Mouse (Mus musculus): ENCODE measurements around the gene Olfr1191-ps1.
"Not testable (repeated sequence)": the region's sequence is repeated elsewhere in the genome, so short reads cannot be mapped to it uniquely, and the experiment has no call there.

Olfr1191-ps1 gene

DNA sequence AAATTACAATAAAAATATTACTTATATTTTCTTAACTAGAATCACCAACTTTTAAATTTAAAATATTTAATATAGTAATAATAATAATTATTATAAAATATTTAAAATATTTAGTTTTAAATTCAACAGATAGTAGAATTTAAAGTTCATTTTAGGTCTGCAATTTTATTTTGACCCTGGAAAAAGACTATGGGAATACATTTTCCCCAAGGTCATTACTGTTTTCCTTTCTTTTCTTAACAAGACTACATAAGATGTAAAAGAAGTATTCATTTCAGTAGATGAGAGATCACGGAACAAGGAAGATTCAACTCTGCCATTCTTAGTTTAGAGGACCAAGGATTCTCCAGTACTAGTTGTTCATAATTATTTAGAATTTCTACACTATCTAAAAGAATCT is at the start of gene Olfr1191-ps1:
Gene Olfr1191-ps1, plus strand, starts transcription at position 301 of the 400 bp plus-strand sequence.
- in situ Hi-C loops (cut with MseI, MboI), result not testable (repeated sequence)

GRCm38 (mm10) chr2:88648209-88648608 is 7.9 kb downstream of the Olfr1191-ps1 start, which contains the start of gene Olfr1192-ps1:
Olfr1192-ps1 (plus strand) TSS chr2:88648509.
- in situ Hi-C loops (cut with MseI, MboI), result no loop called here

GRCm38 (mm10) chr2:88675328-88675727 is 35.0 kb downstream of the Olfr1191-ps1 start, which contains the start of gene Olfr1193:
Olfr1193 (plus strand) TSS chr2:88675628.
- in situ Hi-C loops (cut with MseI, MboI), result not testable (repeated sequence)

DNA sequence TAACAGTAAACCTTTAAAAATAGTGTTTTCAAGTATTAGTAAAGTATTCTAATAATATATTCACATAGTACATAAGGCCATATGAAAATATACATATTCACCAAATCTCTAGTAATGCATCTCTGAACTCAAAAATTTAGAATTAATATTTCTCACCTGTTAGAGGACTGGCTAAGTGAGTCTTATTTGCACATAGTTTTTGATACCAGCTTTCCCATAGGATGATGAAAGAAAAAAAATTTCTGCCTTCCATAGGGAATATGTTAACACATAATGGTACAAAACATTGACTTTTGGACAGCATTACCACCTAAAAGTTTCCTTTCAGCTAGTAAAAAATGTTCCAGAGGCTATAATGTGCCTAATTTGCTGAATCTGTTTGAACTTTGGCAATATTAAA is 48.7 kb downstream of the Olfr1191-ps1 start, which contains the start of gene Olfr1195:
Gene Olfr1195, minus strand, starts transcription at position 101 of the 400 bp plus-strand sequence.
- in situ Hi-C loops (cut with MseI, MboI), result no loop called here

Measured in mouse trophoblast stem cell (cell line).